Mouse (Mus musculus) mouse trophoblast stem cell (cell line): ENCODE measurements around the gene Ap4b1.
"Not testable (repeated sequence)": the region's sequence is repeated elsewhere in the genome, so short reads cannot be mapped to it uniquely, and the experiment has no call there.

Experiments used
- in situ Hi-C, 2 experiments: fragments of 300-500 bp; cut with MseI, MboI; formaldehyde crosslinking; loops; 2 replicates in 1 of 2; 3 replicates in 1 of 2; pipeline ENCODE4 v1.15.1; 2025

Gene Ap4b1

DNA sequence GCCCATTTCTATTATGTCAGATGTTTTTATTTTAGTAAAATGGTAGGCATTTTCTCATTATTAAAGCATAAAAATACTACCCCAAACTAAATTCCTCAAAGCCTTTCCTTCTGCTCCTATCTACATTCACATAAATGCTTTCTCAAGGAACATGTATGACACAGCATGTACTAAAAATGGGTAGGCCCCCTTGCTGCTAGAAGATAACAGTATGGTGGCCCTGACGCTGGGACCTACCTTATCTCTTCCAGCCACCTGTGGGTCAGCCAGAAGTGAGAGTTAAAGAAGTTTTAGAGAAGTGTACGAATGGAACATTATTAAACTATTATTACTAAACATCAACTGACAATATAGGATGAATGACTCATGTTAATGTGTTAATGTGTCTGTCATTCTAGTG, 9.8 kb upstream of the Ap4b1 start:
- in situ Hi-C loops = no loop called here

- in situ Hi-C loops = no loop called here
These were observed 7.4 kb upstream of the Ap4b1 start for GRCm38 (mm10) chr3:103801631-103802531.

DNA sequence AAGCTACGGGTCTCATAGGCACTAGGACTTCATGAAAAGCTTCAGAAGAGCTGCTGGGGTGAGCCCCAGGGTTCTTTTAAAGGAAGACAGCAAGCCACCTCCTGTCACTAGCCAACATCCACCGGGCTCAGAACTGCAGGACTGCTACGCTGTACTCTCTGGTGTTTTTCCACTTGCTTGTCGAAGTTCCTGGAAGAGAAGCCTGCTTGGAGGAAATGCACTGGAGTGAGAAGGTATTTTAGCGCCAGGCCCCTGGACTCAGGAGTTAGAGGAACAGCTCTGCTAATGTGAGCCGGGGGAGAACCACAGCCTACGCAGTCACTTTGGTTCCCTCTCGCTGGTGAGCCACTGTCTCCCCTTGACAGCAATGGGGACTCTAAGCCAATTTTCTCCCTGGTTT, 6.5 kb upstream of the Ap4b1 start:
- in situ Hi-C loops = no loop called here

- in situ Hi-C loops = no loop called here
These were observed 3.6 kb upstream of the Ap4b1 start for GRCm38 (mm10) chr3:103805671-103806070.

GRCm38 (mm10) chr3:103809799-103810150, 455 bp downstream of the Ap4b1 start:
- in situ Hi-C loops = no loop called here

DNA sequence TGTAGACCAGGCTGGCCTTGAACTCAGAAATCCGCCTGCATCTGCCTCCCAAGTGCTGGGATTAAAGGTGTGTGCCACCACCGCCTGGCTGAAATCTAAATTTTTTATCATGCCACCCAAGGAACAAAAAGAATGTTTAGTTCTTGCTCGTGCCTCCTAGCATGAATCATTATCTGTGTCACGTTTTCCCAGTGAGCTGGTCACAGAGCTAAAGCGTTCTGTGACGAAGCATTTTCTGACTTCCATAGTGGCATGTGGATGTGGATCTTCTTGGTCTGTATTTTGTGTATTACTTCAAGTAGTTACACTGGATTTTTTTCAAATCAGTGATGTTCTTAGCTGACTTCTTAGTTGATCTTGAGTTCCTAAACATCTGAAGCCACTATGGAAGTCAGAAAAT, 1.6 kb downstream of the Ap4b1 start:
- in situ Hi-C loops = no loop called here

DNA sequence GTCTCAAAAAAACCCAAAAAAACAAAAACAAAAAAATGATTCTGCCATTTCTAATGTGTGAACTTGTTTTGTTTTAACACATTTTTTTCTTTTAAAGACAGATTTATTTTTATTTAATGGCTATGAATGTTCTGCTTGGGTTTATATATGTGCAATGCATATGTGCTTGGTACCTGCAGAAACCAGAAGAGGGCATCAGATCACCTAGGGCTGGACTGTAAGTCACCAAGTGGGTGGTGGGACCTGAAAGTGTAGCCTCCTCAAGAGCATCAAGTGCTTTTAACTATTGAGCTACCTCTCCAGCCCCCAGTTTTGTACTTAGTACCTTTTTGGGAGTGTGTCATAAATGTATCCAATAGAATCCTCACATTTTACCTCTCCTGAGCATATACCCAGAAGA, 18.2 kb downstream of the Ap4b1 start:
- in situ Hi-C loops = no loop called here

GRCm38 (mm10) chr3:103829036-103829435, 19.7 kb downstream of the Ap4b1 start:
- in situ Hi-C loops = no loop called here

DNA sequence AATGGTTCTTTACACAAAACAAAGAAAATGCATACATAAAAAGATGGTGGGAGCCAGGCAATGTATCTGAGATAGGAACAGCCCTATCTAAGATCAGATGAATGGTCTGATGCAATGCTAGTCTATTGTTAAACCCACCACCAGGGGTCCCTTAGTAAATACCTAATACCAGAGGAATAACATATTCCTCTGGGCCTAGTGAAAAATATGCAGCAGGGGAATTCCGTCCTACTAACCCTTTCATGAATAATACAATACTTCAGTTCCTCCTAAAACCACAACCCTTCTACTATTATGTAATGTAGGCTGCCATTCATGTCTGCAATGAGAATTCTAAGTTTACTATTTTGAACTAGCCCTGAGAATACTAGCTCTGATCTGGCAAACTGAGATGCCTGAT, 21.4 kb downstream of the Ap4b1 start:
- in situ Hi-C loops = not testable (repeated sequence)

GRCm38 (mm10) chr3:103831146-103831545, 21.8 kb downstream of the Ap4b1 start:
- in situ Hi-C loops = no loop called here

DNA sequence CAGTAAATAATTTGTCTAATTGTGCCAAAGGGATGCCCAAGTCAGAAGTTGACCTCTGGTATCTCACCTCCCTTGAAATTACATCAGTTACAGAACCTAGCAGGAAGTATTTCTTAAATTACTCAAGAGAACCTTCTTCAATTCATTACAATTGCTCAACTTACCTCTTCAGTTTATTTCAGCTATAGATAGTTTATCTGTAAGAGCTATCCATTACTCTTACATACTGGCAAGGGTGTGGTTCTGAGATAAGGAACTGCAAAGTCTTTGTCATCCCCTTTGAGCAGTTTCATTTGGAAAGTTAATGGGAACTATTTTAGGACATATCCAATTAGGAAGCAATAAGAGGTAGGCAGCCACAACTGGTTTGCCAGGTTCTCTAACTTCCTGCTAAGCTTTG, 23.1 kb downstream of the Ap4b1 start, which contains the start of gene Bcl2l15:
Bcl2l15 (plus strand) TSS at position 176 of the 400 bp plus-strand sequence.
- in situ Hi-C loops = no loop called here

DNA sequence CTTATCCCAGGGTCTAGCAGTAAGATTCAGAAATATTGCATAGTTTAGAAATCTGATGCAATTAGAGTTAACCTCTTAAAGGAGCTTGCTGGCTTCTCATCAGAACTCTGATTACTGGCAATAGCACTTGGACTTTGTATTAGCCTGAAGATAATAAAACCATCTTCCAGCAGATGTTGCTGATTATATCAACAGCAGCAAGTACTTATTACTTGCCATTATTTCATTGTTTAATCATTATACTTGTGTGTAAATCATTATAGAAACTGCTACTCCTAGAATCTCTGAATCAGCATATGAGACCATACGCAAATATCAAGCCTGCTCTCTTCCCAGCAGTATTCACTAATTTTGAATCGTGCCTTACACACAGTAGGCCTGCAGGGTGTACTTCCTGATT, 24.7 kb downstream of the Ap4b1 start:
- in situ Hi-C loops = no loop called here

GRCm38 (mm10) chr3:103835272-103835950, 26.1 kb downstream of the Ap4b1 start:
- in situ Hi-C loops = no loop called here

DNA sequence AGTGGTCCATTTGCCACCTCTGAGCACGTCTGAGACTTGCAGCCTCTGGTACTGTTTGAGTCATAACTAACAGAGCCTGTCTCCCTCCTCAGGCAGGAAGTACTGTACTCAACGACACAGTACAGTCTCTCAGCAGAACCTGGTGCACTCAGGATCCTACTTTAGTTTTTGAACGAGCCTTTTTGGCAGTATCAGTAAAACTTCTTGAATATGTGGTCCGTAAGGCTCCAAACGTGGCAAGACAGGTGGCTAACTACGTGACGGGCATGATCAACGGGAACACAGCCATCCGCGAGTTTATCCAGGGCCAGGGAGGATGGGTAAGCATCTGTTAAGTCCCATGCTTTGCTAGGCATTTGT, 26.6 kb downstream of the Ap4b1 start:
- in situ Hi-C loops = no loop called here

GRCm38 (mm10) chr3:103836453-103836852, 27.1 kb downstream of the Ap4b1 start:
- in situ Hi-C loops = no loop called here

DNA sequence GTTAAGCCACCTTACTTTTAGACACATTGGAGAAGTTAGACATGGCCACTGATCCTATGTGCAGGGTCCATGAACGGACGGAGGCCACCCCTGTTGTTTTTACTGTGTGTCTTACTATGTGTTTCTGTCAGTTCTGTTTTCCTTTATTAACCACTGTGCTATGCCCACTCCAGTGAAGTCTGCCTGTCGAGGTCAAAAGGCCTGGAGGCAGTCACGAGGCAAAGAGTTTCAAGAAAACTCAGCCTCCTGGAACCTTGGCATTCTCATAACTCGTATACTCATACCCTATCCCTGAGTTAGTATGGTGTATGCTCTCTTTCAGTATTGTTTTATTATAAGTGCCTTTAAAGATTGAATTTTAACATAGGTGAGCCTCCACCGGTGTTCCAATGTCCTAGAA, 30.4 kb downstream of the Ap4b1 start:
- in situ Hi-C loops = no loop called here

DNA sequence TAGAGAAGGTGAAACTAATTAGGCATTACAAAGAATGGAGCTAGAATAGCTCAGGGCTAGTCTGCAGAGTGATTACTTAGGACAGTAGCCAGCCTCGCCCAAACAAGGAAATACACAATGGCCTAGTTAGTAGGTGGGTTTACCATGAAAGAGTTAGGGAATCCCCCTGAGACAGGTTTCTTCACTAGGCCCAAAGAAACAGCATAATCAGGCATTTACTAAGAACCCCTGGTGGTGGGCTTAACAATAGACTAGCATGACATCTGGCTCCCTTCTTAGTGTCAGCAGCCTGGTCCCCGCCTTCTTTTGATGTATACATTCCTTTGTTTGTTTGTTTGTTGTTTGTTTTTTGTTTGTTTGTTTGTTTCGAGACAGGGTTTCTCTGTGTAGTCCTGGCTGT, 30.9 kb downstream of the Ap4b1 start:
- in situ Hi-C loops = not testable (repeated sequence)

- in situ Hi-C loops = not testable (repeated sequence)
These were observed 31.6 kb downstream of the Ap4b1 start for GRCm38 (mm10) chr3:103840946-103841345.

- in situ Hi-C loops = loop anchor here in 1 of 2 experiments (5.0 kb wide), 1 partner anchor 36 kb away; no protein-coding TSS in a partner anchor
These were observed 41.5 kb downstream of the Ap4b1 start for GRCm38 (mm10) chr3:103850644-103851363.

DNA sequence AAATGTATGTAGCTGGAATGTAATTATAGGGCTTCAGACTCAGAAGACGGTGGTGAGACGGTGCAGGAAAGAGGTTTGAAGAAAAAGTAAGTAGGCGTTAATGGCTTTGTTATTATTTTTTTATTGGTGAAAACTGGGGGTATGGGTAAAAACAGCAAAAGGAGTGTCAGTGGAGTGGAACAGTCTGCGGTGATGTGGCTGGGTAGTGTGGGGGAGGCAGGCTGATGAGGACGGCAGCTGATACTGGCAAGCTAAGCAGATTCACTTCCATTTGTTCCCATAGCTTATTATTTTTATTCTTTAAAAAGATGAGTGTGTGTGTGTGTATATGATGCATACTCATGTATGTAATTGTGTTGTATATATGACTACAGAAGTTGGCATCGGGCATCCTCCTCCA, 42.2 kb downstream of the Ap4b1 start:
- in situ Hi-C loops = loop anchor here in 1 of 2 experiments (5.0 kb wide), 1 partner anchor 36 kb away; no protein-coding TSS in a partner anchor

- in situ Hi-C loops = loop anchor here in 1 of 2 experiments (5.0 kb wide), 1 partner anchor 35 kb away; no protein-coding TSS in a partner anchor
These were observed 42.6 kb downstream of the Ap4b1 start for GRCm38 (mm10) chr3:103851882-103852281.
